Mouse (Mus musculus): ENCODE measurements around the gene Olfr653. TPM values are rescaled to one million over a fixed set of nuclear protein-coding genes. Genes with fewer than 3 reads are reported as not detected.

The Olfr653 gene
- polyA plus RNA-seq (2016; fragmentation: Nextera tagmentation; extraction: Ambion mirVana), result not detected in 2 replicates

GRCm38 (mm10) chr7:104577014-104577413 lies at the start of gene Olfr653:
Gene Olfr653 (plus strand): TSS chr7:104577314.
- Histone ChIP-seq H3K4me3 (no peak within 1 kb of the TSS), H3K9ac (no peak within 1 kb of the TSS), H3K27me3 (replicated peaks) (no peaks in the 10 kb centered on the region), H3K4me1 (no peaks in the 10 kb centered on the region), H3K27ac (no peak within 1 kb of the TSS), H3K9me3 (no peaks in the 10 kb centered on the region), H3K4me2 (replicated peaks) (no peak within 1 kb of the TSS), H3K36me3 (no peaks in the 10 kb centered on the region)
- ATAC-seq (ENCODE audit: low FRiP score, low read depth), result no peak
- 79% methylated on average over 2 of the region's 2 CpGs for WGBS

- H3K27ac ChIP-seq, result no peak within 1 kb of the TSS
- H3K4me1 ChIP-seq, result no peaks in the 10 kb centered on the region
- 83% methylated on average over 5 of the region's 5 CpGs for WGBS
- ATAC-seq (ENCODE audit: low FRiP score, low read depth), result no peak
- no peak within 1 kb of the TSS for H3K4me2 ChIP-seq (replicated peaks)
- no peaks in the 10 kb centered on the region for H3K36me3 ChIP-seq
- H3K9me3 ChIP-seq, result no peaks in the 10 kb centered on the region
- no peak within 1 kb of the TSS for H3K9ac ChIP-seq
- no peaks in the 10 kb centered on the region for H3K27me3 ChIP-seq (replicated peaks)
- no peak within 1 kb of the TSS for H3K4me3 ChIP-seq
Measured at GRCm38 (mm10) chr7:104549833-104550232, 27.3 kb upstream of the Olfr653 start, which contains the start of gene Olfr651. Gene Olfr651 (plus strand): TSS chr7:104550133.

DNA sequence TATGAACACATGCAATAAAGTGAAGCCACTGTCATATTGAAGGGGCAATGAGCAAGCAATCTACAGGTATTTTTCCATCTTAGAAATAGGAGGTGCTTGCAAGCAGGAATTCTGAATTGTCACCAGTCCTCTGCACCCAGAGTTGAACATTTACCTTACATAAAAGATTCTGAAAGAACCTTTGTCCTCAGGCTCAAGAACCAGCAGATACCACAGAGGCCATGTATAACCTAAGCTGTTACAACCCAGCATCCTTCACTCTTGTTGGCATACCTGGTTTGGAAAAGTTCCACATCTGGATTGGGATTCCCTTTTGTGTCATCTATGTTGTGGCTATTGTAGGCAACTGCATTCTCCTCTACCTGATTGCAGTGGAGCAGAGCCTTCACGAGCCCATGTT lies 24.4 kb upstream of the Olfr653 start:
- Histone ChIP-seq H3K9me3 (no peaks in the 10 kb centered on the region), H3K4me2 (replicated peaks) (no peak overlapping the region), H3K9ac (no peak overlapping the region), H3K36me3 (no peaks in the 10 kb centered on the region), H3K4me1 (no peaks in the 10 kb centered on the region), H3K27ac (no peak overlapping the region), H3K27me3 (replicated peaks) (no peaks in the 10 kb centered on the region), H3K4me3 (no peak overlapping the region)
- 69% methylated on average over 1 of the region's 1 CpGs for WGBS
- no peak for ATAC-seq (ENCODE audit: low FRiP score, low read depth)

DNA sequence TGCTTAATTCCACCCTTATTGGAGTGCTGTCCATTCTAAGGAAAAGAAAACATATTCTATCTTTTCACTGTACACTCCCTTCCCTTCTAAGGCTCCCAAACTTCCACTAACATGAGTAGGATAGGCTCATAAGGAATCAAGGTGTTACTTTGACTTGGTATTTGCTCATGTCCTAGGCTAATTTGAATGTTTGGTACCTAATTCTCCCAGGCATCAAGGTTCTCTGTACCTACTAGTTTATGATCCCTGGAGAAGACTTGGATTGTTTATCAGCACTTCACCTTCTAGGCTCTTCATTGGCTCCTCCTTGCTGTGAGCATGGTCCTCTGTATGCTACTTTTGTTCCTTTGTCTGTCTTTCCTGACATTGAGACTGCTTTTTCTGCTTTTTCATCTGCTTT lies 16.5 kb upstream of the Olfr653 start, which contains the start of gene Olfr652:
Gene Olfr652, plus strand, starts transcription at position 301 of the 400 bp plus-strand sequence.
- no peak within 1 kb of the TSS for H3K4me3 ChIP-seq
- no peaks in the 10 kb centered on the region for H3K4me1 ChIP-seq
- ATAC-seq (ENCODE audit: low FRiP score, low read depth), result no peak
- no peaks in the 10 kb centered on the region for H3K36me3 ChIP-seq
- no peaks in the 10 kb centered on the region for H3K9me3 ChIP-seq
- no peak within 1 kb of the TSS for H3K27ac ChIP-seq
- H3K4me2 ChIP-seq (replicated peaks), result no peak within 1 kb of the TSS
- H3K9ac ChIP-seq, result no peak within 1 kb of the TSS
- no peaks in the 10 kb centered on the region for H3K27me3 ChIP-seq (replicated peaks)

GRCm38 (mm10) chr7:104580846-104581245 lies 3.7 kb downstream of the Olfr653 start:
- Histone ChIP-seq H3K9ac (no peak overlapping the region), H3K36me3 (no peaks in the 10 kb centered on the region), H3K4me1 (no peaks in the 10 kb centered on the region), H3K9me3 (no peaks in the 10 kb centered on the region), H3K4me3 (no peak overlapping the region), H3K27me3 (replicated peaks) (no peaks in the 10 kb centered on the region), H3K4me2 (replicated peaks) (no peak overlapping the region), H3K27ac (no peak overlapping the region)
- ATAC-seq (ENCODE audit: low FRiP score, low read depth), result no peak
- 95% methylated on average over 4 of the region's 4 CpGs for WGBS

DNA sequence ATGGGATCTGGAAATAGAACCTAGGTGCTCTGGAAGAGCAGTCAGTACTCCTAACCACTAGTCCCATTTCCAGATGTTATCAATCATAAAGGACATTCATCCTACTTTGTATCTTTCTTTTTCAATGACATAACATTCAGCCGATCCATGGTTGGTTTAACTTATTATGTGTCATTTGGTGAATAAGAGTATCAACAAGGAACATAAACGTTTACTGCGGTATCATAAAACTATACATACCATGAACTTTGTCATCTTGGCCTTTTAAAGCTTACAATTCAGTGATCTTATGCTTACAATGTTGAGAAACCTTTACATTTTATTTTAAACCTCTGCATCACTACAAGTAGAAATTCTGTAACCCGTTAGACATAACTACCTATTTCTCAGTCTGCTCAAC lies 4.3 kb downstream of the Olfr653 start:
- Histone ChIP-seq H3K4me2 (replicated peaks) (no peak overlapping the region), H3K36me3 (no peaks in the 10 kb centered on the region), H3K4me3 (no peak overlapping the region), H3K9ac (no peak overlapping the region), H3K9me3 (no peaks in the 10 kb centered on the region), H3K4me1 (no peaks in the 10 kb centered on the region), H3K27ac (no peak overlapping the region), H3K27me3 (replicated peaks) (no peaks in the 10 kb centered on the region)
- no peak for ATAC-seq (ENCODE audit: low FRiP score, low read depth)
- WGBS, result 89% methylated on average over 4 of the region's 4 CpGs

- H3K9ac ChIP-seq, result no peak within 1 kb of the TSS
- H3K27ac ChIP-seq, result no peak within 1 kb of the TSS
- H3K4me2 ChIP-seq (replicated peaks), result no peak within 1 kb of the TSS
- H3K4me1 ChIP-seq, result no peaks in the 10 kb centered on the region
- H3K9me3 ChIP-seq, result no peaks in the 10 kb centered on the region
- H3K36me3 ChIP-seq, result no peaks in the 10 kb centered on the region
- ATAC-seq (ENCODE audit: low FRiP score, low read depth), result no peak
- 92% methylated on average over 4 of the region's 4 CpGs for WGBS
- H3K4me3 ChIP-seq, result no peak within 1 kb of the TSS
- no peaks in the 10 kb centered on the region for H3K27me3 ChIP-seq (replicated peaks)
Measured at GRCm38 (mm10) chr7:104586725-104587124, 9.6 kb downstream of the Olfr653 start, which contains the start of gene Olfr654. Gene Olfr654 (plus strand): TSS chr7:104587025.

GRCm38 (mm10) chr7:104588274-104588673 lies 11.2 kb downstream of the Olfr653 start:
- ATAC-seq (ENCODE audit: low FRiP score, low read depth), result no peak
- no peak overlapping the region for H3K4me2 ChIP-seq (replicated peaks)
- WGBS, result 85% methylated on average over 5 of the region's 5 CpGs
- H3K27me3 ChIP-seq (replicated peaks), result no peaks in the 10 kb centered on the region
- H3K9me3 ChIP-seq, result no peaks in the 10 kb centered on the region
- no peak overlapping the region for H3K4me3 ChIP-seq
- H3K36me3 ChIP-seq, result no peaks in the 10 kb centered on the region
- H3K9ac ChIP-seq, result no peak overlapping the region
- no peak overlapping the region for H3K27ac ChIP-seq
- H3K4me1 ChIP-seq, result no peaks in the 10 kb centered on the region

DNA sequence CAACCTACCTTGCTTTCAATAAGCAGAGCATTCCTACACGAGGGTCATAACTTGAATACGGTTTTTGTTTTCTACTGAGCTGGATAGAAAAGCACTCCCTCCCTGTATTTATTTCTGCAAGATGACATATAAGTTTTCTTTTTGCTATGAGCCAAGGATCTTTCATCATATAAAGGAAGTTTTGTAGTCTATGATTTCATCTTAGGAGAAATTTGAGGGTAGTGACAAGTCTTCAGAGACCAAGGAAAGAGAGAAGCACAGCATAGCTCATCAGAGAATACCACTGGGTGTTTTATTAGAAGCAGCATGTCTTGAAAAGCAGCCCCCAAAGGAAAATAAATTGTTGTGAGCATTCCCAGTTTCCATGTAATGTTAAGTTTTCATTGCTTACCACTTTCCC lies 24.6 kb downstream of the Olfr653 start, which contains the start of gene Olfr655:
Gene Olfr655, minus strand, starts transcription at position 101 of the 400 bp plus-strand sequence.
- H3K4me1 ChIP-seq, result no peaks in the 10 kb centered on the region
- no peaks in the 10 kb centered on the region for H3K9me3 ChIP-seq
- 94% methylated on average over 2 of the region's 2 CpGs for WGBS
- H3K4me3 ChIP-seq, result no peak within 1 kb of the TSS
- ATAC-seq (ENCODE audit: low FRiP score, low read depth), result no peak
- no peaks in the 10 kb centered on the region for H3K27me3 ChIP-seq (replicated peaks)
- H3K27ac ChIP-seq, result no peak within 1 kb of the TSS
- H3K9ac ChIP-seq, result no peak within 1 kb of the TSS
- H3K36me3 ChIP-seq, result no peaks in the 10 kb centered on the region
- no peak within 1 kb of the TSS for H3K4me2 ChIP-seq (replicated peaks)

GRCm38 (mm10) chr7:104603173-104603572 lies 26.1 kb downstream of the Olfr653 start:
- Histone ChIP-seq H3K4me2 (replicated peaks) (no peak overlapping the region), H3K9ac (no peak overlapping the region), H3K27ac (no peak overlapping the region), H3K36me3 (no peaks in the 10 kb centered on the region), H3K9me3 (no peaks in the 10 kb centered on the region), H3K27me3 (replicated peaks) (no peaks in the 10 kb centered on the region), H3K4me1 (no peaks in the 10 kb centered on the region), H3K4me3 (no peak overlapping the region)
- 3% methylated on average over 3 of the region's 3 CpGs for WGBS
- ATAC-seq (ENCODE audit: low FRiP score, low read depth), result no peak

GRCm38 (mm10) chr7:104604727-104605126 lies 27.6 kb downstream of the Olfr653 start:
- H3K4me2 ChIP-seq (replicated peaks), result no peak overlapping the region
- no peak overlapping the region for H3K4me3 ChIP-seq
- H3K36me3 ChIP-seq, result no peaks in the 10 kb centered on the region

GRCm38 (mm10) chr7:104613655-104614054 lies 36.5 kb downstream of the Olfr653 start, which contains the start of gene Olfr656:
Gene Olfr656 (plus strand): TSS chr7:104613955.
- no peak within 1 kb of the TSS for H3K4me3 ChIP-seq
- H3K4me1 ChIP-seq, result no peaks in the 10 kb centered on the region
- H3K4me2 ChIP-seq (replicated peaks), result no peak within 1 kb of the TSS
- WGBS, result 87% methylated on average over 4 of the region's 4 CpGs
- no peaks in the 10 kb centered on the region for H3K36me3 ChIP-seq
- H3K9me3 ChIP-seq, result no peaks in the 10 kb centered on the region
- H3K27ac ChIP-seq, result no peak within 1 kb of the TSS
- no peak for ATAC-seq (ENCODE audit: low FRiP score, low read depth)
- no peak within 1 kb of the TSS for H3K9ac ChIP-seq
- no peaks in the 10 kb centered on the region for H3K27me3 ChIP-seq (replicated peaks)

More at GRCm38 (mm10) chr7:104604727-104605126, 27.6 kb downstream of the Olfr653 start:
- no peaks in the 10 kb centered on the region for H3K27me3 ChIP-seq (replicated peaks)
- no peaks in the 10 kb centered on the region for H3K4me1 ChIP-seq
- no peak for ATAC-seq (ENCODE audit: low FRiP score, low read depth)
- no peak overlapping the region for H3K9ac ChIP-seq
- H3K27ac ChIP-seq, result no peak overlapping the region
- H3K9me3 ChIP-seq, result no peaks in the 10 kb centered on the region

GRCm38 (mm10) chr7:104624494-104624893 lies 47.4 kb downstream of the Olfr653 start, which contains the start of gene Olfr657:
Gene Olfr657 (plus strand): TSS chr7:104624794.
- H3K4me1 ChIP-seq, result no peaks in the 10 kb centered on the region
- no peaks in the 10 kb centered on the region for H3K9me3 ChIP-seq
- no peak within 1 kb of the TSS for H3K4me2 ChIP-seq (replicated peaks)
- ATAC-seq (ENCODE audit: low FRiP score, low read depth), result no peak
- no peak within 1 kb of the TSS for H3K4me3 ChIP-seq
- H3K36me3 ChIP-seq, result no peaks in the 10 kb centered on the region
- no peak within 1 kb of the TSS for H3K9ac ChIP-seq
- no peaks in the 10 kb centered on the region for H3K27me3 ChIP-seq (replicated peaks)
- H3K27ac ChIP-seq, result no peak within 1 kb of the TSS
